Mouse (Mus musculus) olfactory bulb, adult 2 months (tissue): ENCODE measurements around the gene 4933414I15Rik.

Experiments
- CTCF ChIP-seq: fragments of 200-500 bp; IDR thresholded peaks from 2 replicates; pipeline ENCODE4 v1.5.1; 2012; ENCODE audit warnings: low read depth, mild to moderate bottlenecking, low read length, moderate library complexity; ENCODE audit not compliant: insufficient read depth
- POLR2A ChIP-seq: fragments of 200-500 bp; IDR thresholded peaks from 2 replicates; pipeline ENCODE4 v1.6.1; 2012; ENCODE audit warnings: mild to moderate bottlenecking, low read depth, low read length, moderate library complexity; ENCODE audit not compliant: insufficient read depth

- no peak for TF ChIP-seq POLR2A
- no peak for TF ChIP-seq CTCF
Observed at GRCm38 (mm10) chr11:50932040-50932439, 11.5 kb downstream of the 4933414I15Rik start.
